In the genomic region with DNA sequence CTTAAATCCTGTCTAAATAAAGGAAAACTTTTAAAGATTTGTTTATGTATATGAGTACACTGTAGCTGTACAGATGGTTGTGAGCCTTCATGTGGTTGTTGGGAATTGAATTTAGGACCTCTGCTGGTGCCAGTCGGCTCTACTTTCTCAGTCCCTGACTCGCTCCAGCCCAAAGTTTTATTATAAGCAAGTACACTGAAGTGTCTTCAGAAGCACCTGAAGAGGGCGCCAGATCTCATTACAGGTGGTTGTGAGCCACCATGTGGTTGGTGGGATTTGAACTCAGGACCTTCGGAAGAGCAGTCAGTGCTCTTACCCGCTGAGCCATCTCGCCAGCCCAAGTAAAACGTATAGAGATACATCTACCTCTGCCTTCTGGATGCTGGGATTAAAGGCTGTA, we compare ENCODE assay signal across 8 mouse cellular contexts. TPM values are rescaled to one million over a fixed set of nuclear protein-coding genes. Genes with fewer than 3 reads are reported as not detected.
A peak's percentile ranks its signal among the peaks of the same experiment; 100 is the strongest.
DNase-seq lines count a peak whose midpoint lies in the region; ATAC-seq and TF ChIP-seq lines count a peak whose summit lies in the region.
"Not testable (repeated sequence)": the region's sequence is repeated elsewhere in the genome, so short reads cannot be mapped to it uniquely, and the experiment has no call there.

No protein-coding gene starts in this region.

- H3K4me2 ChIP-seq in embryonic facial prominence, embryonic 13.5 days: peak overlapping the region; percentile 82; the same call in 1 of the 2 replicates
- not testable (repeated sequence) for H3K4me2 ChIP-seq in heart, postnatal 0 days (ENCODE audit: low read depth, low read length); lung, embryonic 14.5 days

- H3K36me3 ChIP-seq in embryonic facial prominence, embryonic 13.5 days: peaks cover 12% of the 10 kb centered on the region
- peaks cover 14% of the 10 kb centered on the region; the same call in 1 of the 2 replicates for H3K36me3 ChIP-seq in heart, postnatal 0 days (replicated peaks; ENCODE audit: control insufficient read depth, insufficient read depth, low read length)
- peaks cover 26% of the 10 kb centered on the region for H3K36me3 ChIP-seq in lung, embryonic 14.5 days (ENCODE audit: insufficient read depth)

- not testable (repeated sequence) for ATAC-seq in embryonic facial prominence, embryonic 13.5 days (ENCODE audit: insufficient number of reproducible peaks, insufficient read depth, low FRiP score, low TSS enrichment, low read depth); heart, postnatal 0 days (ENCODE audit: insufficient read depth, low read depth); lung, embryonic 14.5 days (ENCODE audit: insufficient read depth)

- WGBS in embryonic facial prominence, embryonic 13.5 days: 67% methylated on average over 7 of the region's 7 CpGs
- 70% methylated on average over 7 of the region's 7 CpGs for WGBS in heart, postnatal 0 days
- WGBS in lung, embryonic 14.5 days: 65% methylated on average over 7 of the region's 7 CpGs

- not testable (repeated sequence) for H3K27ac ChIP-seq in bone marrow macrophage, adult 2 months (ENCODE audit: insufficient read depth, low read depth, low read length); embryonic facial prominence, embryonic 13.5 days
- peak overlapping the region; percentile 61 for H3K27ac ChIP-seq in heart, postnatal 0 days (ENCODE audit: low read depth)
- peak overlapping the region; percentile 88; the same call in 1 of the 2 replicates for H3K27ac ChIP-seq in layer of hippocampus, adult 2 months
- peak overlapping the region; percentile 65; the same call in 1 of the 2 replicates for H3K27ac ChIP-seq in lung, embryonic 14.5 days (ENCODE audit: low read depth)

- H3K4me1 ChIP-seq in bone marrow macrophage, adult 2 months (ENCODE audit: control insufficient read depth, insufficient read depth, low read length): peaks cover 10% of the 10 kb centered on the region; the same call in 1 of the 2 replicates
- peaks cover 25% of the 10 kb centered on the region for H3K4me1 ChIP-seq in embryonic facial prominence, embryonic 13.5 days
- H3K4me1 ChIP-seq in heart, postnatal 0 days (ENCODE audit: control insufficient read depth, insufficient read depth); lung, embryonic 14.5 days (ENCODE audit: insufficient read depth): not testable (repeated sequence)

- peak; percentile 78 for DNase-seq in CD4-positive, CD25-positive, alpha-beta regulatory T cell, adult 2 months (ENCODE audit: low read depth, low spot score)
- not testable (repeated sequence) for DNase-seq in heart, postnatal 0 days (ENCODE audit: low spot score); layer of hippocampus, adult 2 months (ENCODE audit: low spot score in 2 of 2)
- peak; percentile 26 for DNase-seq in lung, embryonic 14.5 days
- peak; percentile 24 for DNase-seq in retina, postnatal 1 day
- peak; percentile 42 for DNase-seq in thymus, postnatal 14 days

- TF ChIP-seq CTCF in bone marrow macrophage, adult 2 months (IDR thresholded peaks at IDR 0.05; ENCODE audit: low read depth, low read length): peak; percentile 46
- peak; percentile 10 for TF ChIP-seq CTCF in heart, postnatal 0 days (IDR thresholded peaks at IDR 0.05; ENCODE audit: low read depth)
- TF ChIP-seq CTCF in layer of hippocampus, adult 2 months (conservative IDR thresholded peaks at IDR 0.05): peak; percentile 54
- peak; percentile 27; the same call in 1 of the 2 replicates for TF ChIP-seq CTCF in lung, embryonic 14.5 days (IDR thresholded peaks at IDR 0.05; ENCODE audit: low read depth)

- TF ChIP-seq EP300 in heart, postnatal 0 days (IDR thresholded peaks at IDR 0.05; ENCODE audit: low read depth): not testable (repeated sequence)

- not testable (repeated sequence) for H3K9ac ChIP-seq in embryonic facial prominence, embryonic 13.5 days; heart, postnatal 0 days (replicated peaks; ENCODE audit: low read depth, low read length); lung, embryonic 14.5 days

- not testable (repeated sequence) for TF ChIP-seq POLR2A in bone marrow macrophage, adult 2 months (IDR thresholded peaks at IDR 0.05; ENCODE audit: borderline replicate concordance, low read depth, low read length)

- not testable (repeated sequence) for H3K27me3 ChIP-seq in embryonic facial prominence, embryonic 13.5 days; heart, postnatal 0 days (ENCODE audit: control insufficient read depth, insufficient read depth, low read length); lung, embryonic 14.5 days (ENCODE audit: insufficient read depth, low read length)

- H3K9me3 ChIP-seq in embryonic facial prominence, embryonic 13.5 days; heart, postnatal 0 days (replicated peaks; ENCODE audit: control insufficient read depth, low read length); lung, embryonic 14.5 days (ENCODE audit: low read depth, low read length): not testable (repeated sequence)

- H3K4me3 ChIP-seq in bone marrow macrophage, adult 2 months (ENCODE audit: insufficient read depth, low read length); embryonic facial prominence, embryonic 13.5 days; heart, postnatal 0 days (ENCODE audit: low read depth, low read length); layer of hippocampus, adult 2 months: not testable (repeated sequence)
- H3K4me3 ChIP-seq in lung, embryonic 14.5 days (ENCODE audit: low read depth, low read length): peak overlapping the region; percentile 51; the same call in 1 of the 2 replicates

RNA-seq across cellular contexts. Expression of gene Tor1aip1, which starts 3.7 kb away (rescaled TPM):
- polyA plus RNA-seq in bone marrow macrophage, adult 2 months (2012; ENCODE audit: insufficient read depth, insufficient read length, missing spikeins): 158 and 159 TPM in 2 replicates
- 43.8 and 48.7 TPM in 2 replicates for polyA plus RNA-seq in embryonic facial prominence, embryonic 13.5 days (2015; fragmentation: Nextera tagmentation; extraction: Ambion mirVana)
- total RNA-seq in heart, postnatal 0 days (2014; rRNA removed; ENCODE audit: low replicate concordance): 58.4 and 103 TPM in 2 replicates
- polyA plus RNA-seq in heart, postnatal 0 days (2015; fragmentation: Nextera tagmentation; extraction: Ambion mirVana): 47.5 and 52.3 TPM in 2 replicates
- 10 to 100 TPM; 32.7 to 33.6 TPM for total RNA-seq in layer of hippocampus, adult 2 months (2021)
- 45.9 and 47.6 TPM in 2 replicates for polyA plus RNA-seq in lung, embryonic 14.5 days (2014; fragmentation: Nextera tagmentation; extraction: Ambion mirVana)

RNA-seq across cellular contexts. Expression of gene Tor1aip2, which starts 4.8 kb away (rescaled TPM):
- polyA plus RNA-seq in bone marrow macrophage, adult 2 months (2012; ENCODE audit: insufficient read depth, insufficient read length, missing spikeins): 99.8 and 104 TPM in 2 replicates
- 114 and 117 TPM in 2 replicates for polyA plus RNA-seq in embryonic facial prominence, embryonic 13.5 days (2015; fragmentation: Nextera tagmentation; extraction: Ambion mirVana)
- total RNA-seq in heart, postnatal 0 days (2014; rRNA removed; ENCODE audit: low replicate concordance): 77.1 and 123 TPM in 2 replicates
- 49.0 and 52.4 TPM in 2 replicates for polyA plus RNA-seq in heart, postnatal 0 days (2015; fragmentation: Nextera tagmentation; extraction: Ambion mirVana)
- 10 to 100 TPM; 48.4 to 55.1 TPM for total RNA-seq in layer of hippocampus, adult 2 months (2021)
- polyA plus RNA-seq in lung, embryonic 14.5 days (2014; fragmentation: Nextera tagmentation; extraction: Ambion mirVana): 119 and 121 TPM in 2 replicates
